Mouse (Mus musculus) E14TG2a.4 (cell line): ENCODE results near the gene Dhrs3.

Source experiments
- CTCF ChIP-seq: conservative IDR thresholded peaks from 2 replicates; pipeline ENCODE4 v1.5.1; 2014; ENCODE audit warnings: low read length
- NANOG ChIP-seq: IDR thresholded peaks from 2 replicates; pipeline ENCODE4 v1.6.1; 2014; ENCODE audit warnings: borderline replicate concordance, low read length, mixed read lengths
- POU5F1 ChIP-seq: IDR thresholded peaks from 2 replicates; pipeline ENCODE4 v1.6.1; 2014; ENCODE audit warnings: low read length, borderline replicate concordance

- TF ChIP-seq CTCF = no peak
- TF ChIP-seq POU5F1 = no peak
- no peak for TF ChIP-seq NANOG
These were observed 24.0 kb upstream of the Dhrs3 start for GRCm38 (mm10) chr4:144868584-144868983.
